Mouse (Mus musculus): ENCODE measurements around the gene Lypd4.
"Not testable (repeated sequence)": the region's sequence is repeated elsewhere in the genome, so short reads cannot be mapped to it uniquely, and the experiment has no call there.

Gene Lypd4

GRCm38 (mm10) chr7:24851596-24852325, 18.0 kb downstream of the Lypd4 start:
- DNase-seq (ENCODE audit: extremely low spot score, low read depth, low spot score) = no peak

DNA sequence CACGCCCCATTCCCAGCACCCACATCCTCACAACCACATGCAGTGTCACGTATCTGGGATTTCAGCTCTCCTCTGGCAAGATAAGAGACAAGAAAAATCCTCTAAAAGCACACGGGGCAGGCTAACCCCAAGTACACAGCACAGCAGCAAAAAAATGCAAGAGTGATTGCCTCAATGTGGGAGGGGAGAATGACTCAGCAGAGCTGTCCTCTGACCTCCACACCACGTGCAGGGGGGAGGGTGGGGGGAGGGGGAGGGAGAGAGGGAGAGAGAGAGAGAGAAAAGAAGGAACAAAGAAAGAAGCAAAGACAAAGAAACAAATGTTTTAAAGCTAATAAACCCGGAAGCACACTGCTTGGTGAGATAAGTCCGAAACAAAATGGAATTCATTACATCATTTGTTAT, 18.8 kb downstream of the Lypd4 start:
- DNase-seq (ENCODE audit: extremely low spot score, low read depth, low spot score) = no peak

DNA sequence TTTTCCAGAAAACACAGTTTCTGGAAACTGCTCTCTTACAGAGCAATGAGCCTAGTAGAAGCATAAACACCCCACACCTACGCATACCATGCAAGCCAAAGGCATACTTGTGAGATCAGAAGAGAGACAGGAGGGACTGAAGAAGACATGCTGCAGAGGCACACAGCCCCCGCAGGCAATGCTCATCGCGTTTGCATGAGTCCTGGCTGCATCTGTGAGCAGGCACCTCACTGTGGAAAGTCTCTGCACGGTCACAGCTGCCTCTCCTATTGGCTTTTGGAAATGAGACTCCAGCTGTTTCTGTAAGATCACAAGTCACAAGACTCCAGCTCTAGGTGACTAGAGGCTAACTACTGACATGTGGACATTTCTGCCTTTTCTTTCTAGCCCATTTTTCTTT, 19.6 kb downstream of the Lypd4 start:
- no peak for DNase-seq (ENCODE audit: extremely low spot score, low read depth, low spot score)

- not testable (repeated sequence) for DNase-seq (ENCODE audit: extremely low spot score, low read depth, low spot score)
Measured at GRCm38 (mm10) chr7:24846576-24846975, 23.2 kb downstream of the Lypd4 start.

- DNase-seq (ENCODE audit: extremely low spot score, low read depth, low spot score) = no peak
Measured at GRCm38 (mm10) chr7:24845713-24846112, 24.0 kb downstream of the Lypd4 start.

DNA sequence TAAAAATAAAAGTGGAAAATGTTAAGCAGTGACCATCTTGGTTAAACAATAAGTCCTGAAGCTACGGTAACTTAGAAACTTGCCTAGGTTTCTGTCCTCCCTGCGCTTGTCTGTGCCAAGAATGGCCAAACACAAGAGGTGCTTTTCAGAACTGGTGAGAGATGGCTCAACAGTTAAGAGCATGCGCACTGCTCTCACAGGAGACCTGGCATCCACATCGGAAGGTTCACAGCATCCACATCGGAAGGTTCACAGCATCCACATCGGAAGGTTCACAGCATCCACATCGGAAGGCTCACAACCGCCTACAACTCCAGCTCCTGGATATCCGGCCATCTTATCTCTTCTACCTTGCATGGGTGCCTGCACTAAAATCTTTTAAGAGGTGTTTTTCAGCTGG, 24.6 kb downstream of the Lypd4 start:
- DNase-seq (ENCODE audit: extremely low spot score, low read depth, low spot score) = no peak

- no peak for DNase-seq (ENCODE audit: extremely low spot score, low read depth, low spot score)
Measured at GRCm38 (mm10) chr7:24844144-24844543, 25.6 kb downstream of the Lypd4 start.

- no peak for DNase-seq (ENCODE audit: extremely low spot score, low read depth, low spot score)
Measured at GRCm38 (mm10) chr7:24841009-24841408, 28.7 kb downstream of the Lypd4 start.

DNA sequence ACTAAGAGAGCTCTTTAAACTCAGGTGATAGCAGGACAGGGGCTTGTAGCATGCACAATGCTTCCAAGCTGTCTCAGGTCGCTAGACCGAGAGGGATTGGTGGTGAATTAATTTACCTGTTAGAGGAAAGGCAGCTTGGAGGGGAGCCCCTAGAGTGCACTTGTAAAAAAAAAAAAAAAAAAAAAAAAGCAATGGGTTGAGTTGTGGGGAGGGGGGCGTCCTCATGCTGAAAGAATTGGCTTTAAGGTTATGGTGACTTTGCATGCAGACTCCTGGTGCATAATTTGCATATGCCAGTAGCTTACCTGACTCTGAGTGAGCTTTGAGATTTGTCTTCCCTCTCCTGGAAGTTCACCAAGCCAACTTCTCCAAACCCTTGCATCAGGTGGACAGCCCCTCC, 29.4 kb downstream of the Lypd4 start:
- DNase-seq (ENCODE audit: extremely low spot score, low read depth, low spot score) = no peak

DNA sequence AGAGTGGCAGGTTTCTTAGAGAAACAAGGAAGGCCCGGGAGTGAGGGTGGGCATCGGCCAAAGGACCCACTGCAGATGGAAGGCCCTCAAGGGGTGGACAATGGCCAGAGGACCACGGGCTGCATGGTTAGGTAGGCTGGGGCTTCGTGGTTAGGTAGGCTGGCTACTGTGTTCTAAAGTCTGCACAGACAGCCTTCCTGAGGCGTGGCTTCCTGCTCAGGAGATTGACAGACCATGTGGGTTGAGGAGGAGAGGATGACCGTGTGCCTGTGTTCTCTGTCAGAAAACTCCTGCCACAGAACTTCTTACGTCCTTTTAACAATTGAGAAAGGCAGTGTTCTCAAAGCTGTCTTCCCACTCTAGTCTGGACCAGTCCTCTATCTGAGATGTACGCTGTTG, 30.3 kb downstream of the Lypd4 start:
- no peak for DNase-seq (ENCODE audit: extremely low spot score, low read depth, low spot score)

- not testable (repeated sequence) for DNase-seq (ENCODE audit: extremely low spot score, low read depth, low spot score)
Measured at GRCm38 (mm10) chr7:24838732-24839409, 30.9 kb downstream of the Lypd4 start.

- DNase-seq (ENCODE audit: extremely low spot score, low read depth, low spot score) = no peak
Measured at GRCm38 (mm10) chr7:24827181-24827580, 42.6 kb downstream of the Lypd4 start.

DNA sequence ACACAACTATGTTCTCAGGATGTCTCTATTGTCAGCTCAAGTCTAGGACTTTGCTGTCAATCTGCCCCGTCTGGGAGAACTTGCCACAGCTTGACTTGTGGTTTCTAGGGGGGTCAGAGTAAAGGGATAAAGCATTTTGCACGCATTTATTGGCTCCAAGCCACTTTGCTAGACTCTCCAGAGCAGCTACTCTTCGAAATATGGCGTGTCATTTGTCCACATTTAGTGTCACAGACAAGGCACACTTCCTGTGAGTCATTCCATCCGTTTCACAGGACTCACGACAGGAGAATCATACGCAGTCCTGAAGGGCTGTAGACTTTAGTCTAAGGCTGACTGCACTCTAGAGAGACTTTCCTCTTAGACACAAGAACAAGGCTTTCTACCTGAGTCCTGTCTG, 45.3 kb downstream of the Lypd4 start:
- DNase-seq (ENCODE audit: extremely low spot score, low read depth, low spot score) = no peak

DNA sequence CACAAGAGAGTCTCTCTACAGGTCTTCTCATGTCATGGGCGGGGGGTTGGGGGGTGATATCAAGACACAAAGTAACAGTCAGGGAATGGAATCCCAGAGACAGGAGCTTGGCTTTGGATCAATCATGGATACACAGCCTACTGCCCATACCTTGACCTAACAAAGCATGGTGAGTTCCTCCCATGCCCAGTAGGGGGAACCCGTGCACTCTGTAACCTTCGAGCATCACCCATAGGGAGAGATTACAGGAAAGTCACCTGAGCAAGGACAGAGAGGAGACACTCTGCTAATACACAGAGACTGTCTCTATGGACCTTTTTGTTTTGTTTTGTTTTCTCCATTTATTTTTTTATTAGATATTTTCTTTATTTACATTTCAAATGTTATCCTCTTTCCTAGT, 52.2 kb downstream of the Lypd4 start:
- peak; percentile 60 for DNase-seq (ENCODE audit: extremely low spot score, low read depth, low spot score)
